Mouse (Mus musculus): ENCODE results near the gene Dnajb2. TPM values are rescaled to one million over a fixed set of nuclear protein-coding genes. Genes with fewer than 3 reads are reported as not detected.

The Dnajb2 gene
- 36.8 TPM for polyA plus RNA-seq (2017; shearing (Covaris generic))

GRCm38 (mm10) chr1:75236117-75237050 lies at the start of gene Dnajb2:
Dnajb2 (plus strand) TSS chr1:75236406.

DNA sequence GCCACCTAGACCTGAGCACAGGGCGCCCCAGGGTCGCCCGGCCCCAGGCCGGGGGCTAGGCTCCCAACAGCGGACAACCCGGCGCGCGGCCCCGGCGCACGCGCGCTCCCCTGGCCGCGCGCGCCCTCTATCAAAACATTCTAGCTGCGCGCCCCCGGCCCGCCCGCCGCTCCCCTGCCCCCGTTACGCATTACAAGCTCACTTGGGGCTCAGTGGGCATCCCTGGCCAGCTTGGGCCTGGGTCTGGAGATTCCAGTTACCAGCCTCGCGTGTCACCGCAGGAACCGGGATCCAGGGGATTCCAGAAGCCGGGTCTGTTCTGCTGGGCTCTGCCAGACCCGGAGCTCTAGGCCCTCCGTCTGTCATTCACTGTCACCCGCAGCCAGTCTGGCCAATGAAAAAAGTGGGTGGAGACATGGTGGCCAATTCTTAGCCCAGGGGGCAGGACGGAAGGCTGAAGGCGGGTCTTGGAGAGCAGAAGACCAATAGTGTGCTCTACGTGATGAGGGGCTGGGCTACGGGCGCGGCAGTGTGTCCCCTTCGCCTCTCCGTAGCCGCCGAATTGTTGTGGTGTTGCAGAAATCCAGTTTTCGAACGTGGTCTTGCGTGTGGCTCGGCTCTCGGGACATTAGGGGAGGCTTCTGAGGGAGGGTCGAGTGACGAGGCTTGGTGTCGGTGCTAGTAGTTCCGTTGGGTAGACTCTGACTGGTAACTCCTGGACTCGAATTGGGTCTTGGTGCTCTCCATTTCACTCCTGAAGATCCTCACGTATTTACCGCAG lies 44.4 kb upstream of the Dnajb2 start, which contains the start of the genes Ankzf1 and Atg9a:
Ankzf1 (plus strand) TSS at position 530 of the 781 bp plus-strand sequence.
Atg9a (minus strand) TSS at position 575 of the 781 bp plus-strand sequence.

DNA sequence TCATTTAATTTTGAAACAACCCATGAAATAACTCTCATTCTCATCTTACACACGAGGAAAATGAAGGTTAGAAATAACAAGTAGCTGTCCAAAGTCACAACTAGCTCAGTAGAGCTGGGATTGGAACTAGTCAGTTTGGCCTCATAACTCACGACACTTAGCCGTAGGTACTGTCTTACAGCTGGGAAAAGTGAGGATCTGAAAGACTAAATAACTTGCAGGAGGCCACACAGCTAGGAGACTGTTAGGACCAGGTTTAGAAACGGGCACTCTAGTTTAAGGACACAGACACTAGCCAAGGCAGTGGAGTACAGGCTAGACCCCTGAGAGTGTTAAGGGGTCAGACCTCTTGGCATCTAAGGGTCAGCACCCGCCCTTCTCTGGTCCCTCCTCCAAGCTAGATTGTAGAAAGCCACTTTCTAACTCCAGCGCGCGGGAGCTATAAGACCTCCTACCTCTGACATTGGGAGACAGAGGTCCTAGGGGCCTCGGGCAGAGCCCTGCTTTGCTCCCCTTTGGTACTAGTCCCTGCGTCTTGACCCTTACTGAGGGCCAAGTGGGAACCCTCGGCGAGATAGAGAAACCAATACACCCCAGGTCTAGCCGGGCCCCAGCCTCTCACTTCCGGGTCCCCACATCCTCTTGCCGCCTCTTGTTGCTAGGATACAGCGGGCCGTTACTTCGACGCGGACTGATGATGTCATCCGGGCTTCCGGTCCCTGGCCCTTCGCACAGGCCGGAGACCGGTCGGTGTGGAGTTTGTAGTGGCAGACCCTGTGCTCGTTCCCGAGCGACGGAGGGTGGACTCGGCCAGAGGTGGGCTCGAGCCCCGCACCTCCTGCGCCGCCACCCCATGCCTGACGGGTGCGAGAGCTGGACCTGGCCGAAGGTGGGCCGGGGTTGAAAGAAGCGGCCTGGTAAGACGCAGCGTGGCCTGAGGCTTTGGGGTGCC lies 25.8 kb upstream of the Dnajb2 start, which contains the start of the genes Glb1l and Stk16:
Glb1l (minus strand) TSS at position 678 of the 952 bp plus-strand sequence.
Stk16 (plus strand) TSS at position 703 of the 952 bp plus-strand sequence.

GRCm38 (mm10) chr1:75219531-75219930 lies 16.7 kb upstream of the Dnajb2 start, which contains the start of gene Tuba4a:
Tuba4a (minus strand) TSS chr1:75219865.

GRCm38 (mm10) chr1:75231664-75232152 lies 4.5 kb upstream of the Dnajb2 start, which contains the start of gene A630095N17Rik:
A630095N17Rik (minus strand) TSS chr1:75232102.

DNA sequence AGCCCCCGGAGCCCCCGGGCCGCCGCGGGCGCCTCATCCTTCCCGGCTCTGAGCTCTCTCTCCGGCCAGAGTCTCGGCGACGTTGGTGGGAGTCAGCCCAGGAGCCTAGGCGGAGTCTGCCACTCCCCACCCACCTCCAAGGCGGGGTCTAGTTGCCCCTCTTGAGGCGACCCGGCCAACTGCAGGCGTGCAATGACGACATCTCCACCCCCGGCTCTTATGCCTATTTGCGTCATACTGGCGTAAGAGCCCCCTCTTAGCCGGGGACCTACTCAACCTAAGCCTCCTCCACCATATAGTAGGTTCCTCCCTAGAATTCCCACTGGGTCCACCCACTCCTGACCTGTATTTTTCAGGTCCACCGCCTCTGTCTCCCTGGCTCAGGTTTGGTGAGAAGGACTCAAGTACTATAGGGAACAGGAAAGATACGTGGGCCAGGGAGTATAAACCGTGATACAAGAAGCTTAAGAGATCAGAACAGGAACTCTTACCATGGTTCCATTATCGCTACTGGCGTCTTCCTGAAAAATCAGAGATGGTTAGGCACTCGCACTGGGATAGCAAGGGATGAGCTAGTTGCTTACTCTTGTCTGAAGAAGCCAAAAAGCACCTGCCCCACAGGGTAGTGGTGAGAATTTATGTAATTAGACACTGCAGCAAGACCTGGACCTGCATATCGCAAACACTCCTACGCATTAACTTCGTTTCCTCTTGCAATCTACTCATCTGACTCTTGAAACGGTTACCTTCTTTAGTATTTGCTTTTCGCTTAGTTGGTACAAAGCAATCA lies 28.1 kb downstream of the Dnajb2 start, which contains the start of gene Ptprn:
Ptprn (minus strand) TSS at position 412 of the 790 bp plus-strand sequence.

DNA sequence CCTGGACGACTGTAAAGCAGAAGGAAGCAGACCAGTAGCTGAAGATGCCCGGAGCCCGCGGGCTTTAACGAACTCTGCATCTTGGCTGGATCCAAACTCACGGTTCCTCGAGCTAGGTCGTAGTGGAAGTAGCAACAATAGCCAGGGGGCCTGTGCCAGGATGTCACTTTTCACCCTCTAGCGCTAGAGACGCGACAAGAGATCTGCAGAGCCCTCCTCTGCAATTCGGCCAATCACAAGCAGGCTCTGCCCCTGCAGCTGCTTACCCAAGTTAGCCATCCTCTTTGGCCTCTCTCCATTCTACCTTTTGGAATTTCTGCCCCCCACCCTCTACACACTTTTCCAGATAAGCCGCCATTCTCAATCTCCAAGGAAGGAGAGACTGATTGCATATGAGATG lies 42.0 kb downstream of the Dnajb2 start, which contains the start of gene Resp18:
Resp18 (minus strand) TSS at position 188 of the 400 bp plus-strand sequence.

Other genes starting within 250 kb of the Dnajb2 start
- 9.5 TPM for gene Nhej1, start 111.2 kb upstream of the Dnajb2 start, polyA plus RNA-seq (2017; shearing (Covaris generic))
- 0.35 TPM for gene Slc23a3, start 102.5 kb upstream of the Dnajb2 start, polyA plus RNA-seq (2017; shearing (Covaris generic))
- gene Cnppd1, start 93.7 kb upstream of the Dnajb2 start, polyA plus RNA-seq (2017; shearing (Covaris generic)): 173 TPM
- gene Retreg2, start 93.6 kb upstream of the Dnajb2 start, polyA plus RNA-seq (2017; shearing (Covaris generic)): 17.2 TPM
- 70.6 TPM for gene Zfand2b, start 67.8 kb upstream of the Dnajb2 start, polyA plus RNA-seq (2017; shearing (Covaris generic))
- 4.2 TPM for gene Abcb6, start 56.0 kb upstream of the Dnajb2 start, polyA plus RNA-seq (2017; shearing (Covaris generic))
- gene Ankzf1, start 44.3 kb upstream of the Dnajb2 start, polyA plus RNA-seq (2017; shearing (Covaris generic)): 49.8 TPM
- 25.5 TPM for gene Atg9a, start 44.2 kb upstream of the Dnajb2 start, polyA plus RNA-seq (2017; shearing (Covaris generic))
- gene Glb1l, start 25.6 kb upstream of the Dnajb2 start, polyA plus RNA-seq (2017; shearing (Covaris generic)): 14.3 TPM
- 115 TPM for gene Stk16, start 25.6 kb upstream of the Dnajb2 start, polyA plus RNA-seq (2017; shearing (Covaris generic))
- 349 TPM for gene Tuba4a, start 16.5 kb upstream of the Dnajb2 start, polyA plus RNA-seq (2017; shearing (Covaris generic))
- not detected for gene A630095N17Rik, start 4.3 kb upstream of the Dnajb2 start, polyA plus RNA-seq (2017; shearing (Covaris generic))
- gene Ptprn, start 28.1 kb downstream of the Dnajb2 start, polyA plus RNA-seq (2017; shearing (Covaris generic)): 0.15 TPM
- not detected for gene Resp18, start 42.0 kb downstream of the Dnajb2 start, polyA plus RNA-seq (2017; shearing (Covaris generic))
- gene Dnpep, start 81.6 kb downstream of the Dnajb2 start, polyA plus RNA-seq (2017; shearing (Covaris generic)): 79.7 TPM
- 0.12 TPM for gene Des, start 123.9 kb downstream of the Dnajb2 start, polyA plus RNA-seq (2017; shearing (Covaris generic))
- gene Speg, start 138.9 kb downstream of the Dnajb2 start, polyA plus RNA-seq (2017; shearing (Covaris generic)): 0.40 TPM
- gene Gmppa, start 199.5 kb downstream of the Dnajb2 start, polyA plus RNA-seq (2017; shearing (Covaris generic)): 87.7 TPM
- gene Asic4, start 214.0 kb downstream of the Dnajb2 start, polyA plus RNA-seq (2017; shearing (Covaris generic)): not detected
- 6.6 TPM for gene Chpf, start 242.9 kb downstream of the Dnajb2 start, polyA plus RNA-seq (2017; shearing (Covaris generic))
- 0.42 TPM for gene Tmem198, start 243.1 kb downstream of the Dnajb2 start, polyA plus RNA-seq (2017; shearing (Covaris generic))

Data from activated CD4-positive, CD25-positive, alpha-beta regulatory T cell, adult 9 weeks (primary cell).